In the genomic region with DNA sequence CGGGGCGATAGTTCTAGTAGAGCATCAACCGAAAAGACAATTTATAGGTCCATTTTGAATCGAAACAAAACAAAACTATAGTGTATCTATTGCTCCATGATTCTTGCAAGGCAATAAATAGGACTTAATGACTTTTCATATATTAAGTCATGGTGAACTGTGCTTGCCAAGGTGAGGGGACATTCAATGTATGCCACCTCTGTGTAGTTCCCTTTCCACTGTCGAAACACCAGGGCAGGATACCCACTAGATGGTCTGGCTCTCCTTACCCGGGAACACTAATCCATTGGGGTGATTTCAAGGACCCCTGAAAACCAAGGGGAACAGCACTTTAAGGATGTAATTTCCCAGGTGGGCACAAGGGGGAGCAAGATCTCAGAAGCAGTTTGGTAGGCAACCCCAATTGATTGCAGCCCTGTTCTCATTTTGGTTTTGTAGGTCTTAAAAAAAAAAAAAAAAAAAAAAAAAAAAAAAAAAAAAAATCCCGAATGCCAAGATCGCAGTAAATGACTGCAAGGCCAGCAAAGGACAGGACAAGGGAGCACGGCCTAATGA, we compare ENCODE assay signal across 9 mouse cellular contexts.
A peak's percentile ranks its signal among the peaks of the same experiment; 100 is the strongest.
DNase-seq lines count a peak whose midpoint lies in the region; ATAC-seq and TF ChIP-seq lines count a peak whose summit lies in the region.
"Had no signal": no experiment of that assay in that cellular context is flagged by ENCODE, and none has a peak within 500 bp of the region (broad histone marks: within the 10 kb centered on the region; RNA-seq: fewer than 3 reads in every experiment).

No protein-coding gene starts in this region.

- TF ChIP-seq EP300 in ES-Bruce4 (IDR thresholded peaks at IDR 0.05; ENCODE audit: insufficient read depth, low read depth, low read length) = no peak

- H3K27me3 ChIP-seq in hindbrain, embryonic 14.5 days (ENCODE audit: control insufficient read depth, insufficient read depth, low read length) = no peaks in the 10 kb centered on the region
- H3K27me3 ChIP-seq in hindbrain, embryonic 13.5 days = no peaks in the 10 kb centered on the region
- no peaks in the 10 kb centered on the region for H3K27me3 ChIP-seq in ES-Bruce4 (ENCODE audit: control insufficient read depth, insufficient read depth, low read length, poor library complexity, severe bottlenecking)
- no peaks in the 10 kb centered on the region for H3K27me3 ChIP-seq in embryonic facial prominence, embryonic 11.5 days (ENCODE audit: control insufficient read depth, insufficient read depth, low read length)
- H3K27me3 ChIP-seq: megakaryocyte, embryonic 14.5 days had no signal

- no peak for ATAC-seq in hindbrain, embryonic 14.5 days (ENCODE audit: low FRiP score)
- ATAC-seq in hindbrain, embryonic 13.5 days (ENCODE audit: low FRiP score) = no peak
- no peak for ATAC-seq in embryonic facial prominence, embryonic 11.5 days (replicated peaks; ENCODE audit: insufficient number of reproducible peaks, low FRiP score, low TSS enrichment, low read depth)
- ATAC-seq in megakaryocyte-erythroid progenitor cell, adult 5-6 weeks (replicated peaks; ENCODE audit: low FRiP score, low TSS enrichment, poor library complexity, severe bottlenecking) = peak; percentile 68
- ATAC-seq in inflammation-experienced regulatory T-cells, adult 6 months = no peak

- WGBS in hindbrain, embryonic 14.5 days = 62% methylated on average over 9 of the region's 9 CpGs
- WGBS in hindbrain, embryonic 13.5 days = 63% methylated on average over 9 of the region's 9 CpGs
- WGBS in embryonic facial prominence, embryonic 11.5 days = 60% methylated on average over 9 of the region's 9 CpGs

- no peak overlapping the region for H3K4me2 ChIP-seq in hindbrain, embryonic 14.5 days (replicated peaks)
- H3K4me2 ChIP-seq in hindbrain, embryonic 13.5 days = no peak overlapping the region
- no peak overlapping the region for H3K4me2 ChIP-seq in embryonic facial prominence, embryonic 11.5 days (ENCODE audit: low read depth, low read length)

- no peaks in the 10 kb centered on the region for H3K9me3 ChIP-seq in hindbrain, embryonic 14.5 days (ENCODE audit: control insufficient read depth, low read length)
- H3K9me3 ChIP-seq in hindbrain, embryonic 13.5 days = no peaks in the 10 kb centered on the region
- no peaks in the 10 kb centered on the region for H3K9me3 ChIP-seq in ES-Bruce4 (replicated peaks; ENCODE audit: control insufficient read depth, insufficient read depth, low read length, poor library complexity, severe bottlenecking)
- H3K9me3 ChIP-seq in embryonic facial prominence, embryonic 11.5 days (replicated peaks; ENCODE audit: control insufficient read depth, low read length) = no peaks in the 10 kb centered on the region

- H3K9ac ChIP-seq in hindbrain, embryonic 14.5 days = no peak overlapping the region
- H3K9ac ChIP-seq in hindbrain, embryonic 13.5 days = no peak overlapping the region
- H3K9ac ChIP-seq in ES-Bruce4 (ENCODE audit: low read depth, poor library complexity, severe bottlenecking) = no peak overlapping the region
- no peak overlapping the region for H3K9ac ChIP-seq in embryonic facial prominence, embryonic 11.5 days (replicated peaks; ENCODE audit: low read length)

- no peak overlapping the region for H3K27ac ChIP-seq in hindbrain, embryonic 14.5 days
- no peak overlapping the region for H3K27ac ChIP-seq in hindbrain, embryonic 13.5 days
- H3K27ac ChIP-seq in ES-Bruce4 (ENCODE audit: insufficient read depth, low read length) = no peak overlapping the region
- H3K27ac ChIP-seq in embryonic facial prominence, embryonic 11.5 days (replicated peaks; ENCODE audit: low read depth, low read length) = no peak overlapping the region

- peak; percentile 9 for TF ChIP-seq CTCF in ES-Bruce4 (IDR thresholded peaks at IDR 0.05; ENCODE audit: low read depth, low read length)

- H3K36me3 ChIP-seq in hindbrain, embryonic 14.5 days (replicated peaks; ENCODE audit: control insufficient read depth, insufficient read depth) = no peaks in the 10 kb centered on the region
- no peaks in the 10 kb centered on the region for H3K36me3 ChIP-seq in hindbrain, embryonic 13.5 days
- no peaks in the 10 kb centered on the region for H3K36me3 ChIP-seq in ES-Bruce4 (ENCODE audit: control insufficient read depth, insufficient read depth, low read length, poor library complexity, severe bottlenecking)
- no peaks in the 10 kb centered on the region for H3K36me3 ChIP-seq in embryonic facial prominence, embryonic 11.5 days (replicated peaks; ENCODE audit: control insufficient read depth, insufficient read depth, low read depth, low read length)

- no peak for TF ChIP-seq POLR2A in ES-Bruce4 (IDR thresholded peaks at IDR 0.05; ENCODE audit: insufficient read depth, low read length)

- no peaks in the 10 kb centered on the region for H3K4me1 ChIP-seq in hindbrain, embryonic 14.5 days (replicated peaks; ENCODE audit: control insufficient read depth, insufficient read depth, low read length)
- no peaks in the 10 kb centered on the region for H3K4me1 ChIP-seq in hindbrain, embryonic 13.5 days (replicated peaks)
- no peaks in the 10 kb centered on the region for H3K4me1 ChIP-seq in ES-Bruce4 (ENCODE audit: control insufficient read depth, insufficient read depth, low read length)
- no peaks in the 10 kb centered on the region for H3K4me1 ChIP-seq in embryonic facial prominence, embryonic 11.5 days (ENCODE audit: control insufficient read depth, insufficient read depth, low read length)
- H3K4me1 ChIP-seq: megakaryocyte, embryonic 14.5 days had no signal

- peak; percentile 69 for DNase-seq in hindbrain, embryonic 14.5 days (ENCODE audit: low spot score)
- DNase-seq in adrenal gland, postnatal 14 days = peak; percentile 70
- DNase-seq in embryonic facial prominence, embryonic 11.5 days (ENCODE audit: low spot score) = peak; percentile 79
- DNase-seq in kidney, postnatal 4 days = peak; percentile 66 to 67

- no peak overlapping the region for H3K4me3 ChIP-seq in hindbrain, embryonic 14.5 days (replicated peaks; ENCODE audit: low read length)
- H3K4me3 ChIP-seq in hindbrain, embryonic 13.5 days = no peak overlapping the region
- H3K4me3 ChIP-seq in ES-Bruce4 (ENCODE audit: low read depth, low read length) = no peak overlapping the region
- H3K4me3 ChIP-seq in embryonic facial prominence, embryonic 11.5 days (ENCODE audit: low read depth, low read length) = no peak overlapping the region
- H3K4me3 ChIP-seq: megakaryocyte, embryonic 14.5 days had no signal
